Mouse (Mus musculus): ENCODE measurements around the gene Hsd11b1. TPM values are rescaled to one million over a fixed set of nuclear protein-coding genes. Genes with fewer than 3 reads are reported as not detected.

Gene Hsd11b1
- polyA plus RNA-seq, 1 experiment from 2014 or later: not detected

- H3K4me3 ChIP-seq (ENCODE audit: low read depth, low read length): no peak overlapping the region
- no peak for ATAC-seq (replicated peaks; ENCODE audit: insufficient number of reproducible peaks, low FRiP score, low TSS enrichment, low read depth)
- H3K4me2 ChIP-seq (ENCODE audit: low read depth, low read length): no peak overlapping the region
- H3K4me1 ChIP-seq (ENCODE audit: control insufficient read depth, insufficient read depth, low read length): no peaks in the 10 kb centered on the region
- H3K27ac ChIP-seq (replicated peaks; ENCODE audit: low read depth, low read length): no peak overlapping the region
- no peaks in the 10 kb centered on the region for H3K27me3 ChIP-seq (ENCODE audit: control insufficient read depth, insufficient read depth, low read length)
- H3K9ac ChIP-seq (replicated peaks; ENCODE audit: low read length): no peak overlapping the region
- no peaks in the 10 kb centered on the region for H3K36me3 ChIP-seq (replicated peaks; ENCODE audit: control insufficient read depth, insufficient read depth, low read depth, low read length)
- no peaks in the 10 kb centered on the region for H3K9me3 ChIP-seq (replicated peaks; ENCODE audit: control insufficient read depth, low read length)
- no peak for DNase-seq (ENCODE audit: low spot score)
- 62% methylated on average over 5 of the region's 5 CpGs for WGBS
Measured at GRCm38 (mm10) chr1:193220408-193220807, 43.5 kb downstream of the Hsd11b1 start.

GRCm38 (mm10) chr1:193216000-193216399 lies 47.9 kb downstream of the Hsd11b1 start:
- H3K9ac ChIP-seq (replicated peaks; ENCODE audit: low read length): no peak overlapping the region
- no peak overlapping the region for H3K4me2 ChIP-seq (ENCODE audit: low read depth, low read length)
- H3K4me1 ChIP-seq (ENCODE audit: control insufficient read depth, insufficient read depth, low read length): no peaks in the 10 kb centered on the region
- no peaks in the 10 kb centered on the region for H3K36me3 ChIP-seq (replicated peaks; ENCODE audit: control insufficient read depth, insufficient read depth, low read depth, low read length)
- no peak for DNase-seq (ENCODE audit: low spot score)
- H3K27ac ChIP-seq (replicated peaks; ENCODE audit: low read depth, low read length): no peak overlapping the region
- no peaks in the 10 kb centered on the region for H3K9me3 ChIP-seq (replicated peaks; ENCODE audit: control insufficient read depth, low read length)
- H3K4me3 ChIP-seq (ENCODE audit: low read depth, low read length): no peak overlapping the region
- no peak for ATAC-seq (replicated peaks; ENCODE audit: insufficient number of reproducible peaks, low FRiP score, low TSS enrichment, low read depth)
- 70% methylated on average over 3 of the region's 3 CpGs for WGBS
- no peaks in the 10 kb centered on the region for H3K27me3 ChIP-seq (ENCODE audit: control insufficient read depth, insufficient read depth, low read length)

- Histone ChIP-seq H3K4me3 (ENCODE audit: low read depth, low read length) (no peak overlapping the region), H3K4me1 (ENCODE audit: control insufficient read depth, insufficient read depth, low read length) (no peaks in the 10 kb centered on the region), H3K4me2 (ENCODE audit: low read depth, low read length) (no peak overlapping the region), H3K9ac (replicated peaks; ENCODE audit: low read length) (no peak overlapping the region), H3K27ac (replicated peaks; ENCODE audit: low read depth, low read length) (no peak overlapping the region), H3K36me3 (replicated peaks; ENCODE audit: control insufficient read depth, insufficient read depth, low read depth, low read length) (no peaks in the 10 kb centered on the region), H3K27me3 (ENCODE audit: control insufficient read depth, insufficient read depth, low read length) (no peaks in the 10 kb centered on the region), H3K9me3 (replicated peaks; ENCODE audit: control insufficient read depth, low read length) (no peaks in the 10 kb centered on the region)
- ATAC-seq (replicated peaks; ENCODE audit: insufficient number of reproducible peaks, low FRiP score, low TSS enrichment, low read depth) (no peak), DNase-seq (ENCODE audit: low spot score) (no peak)
- WGBS: 82% methylated on average over 5 of the region's 5 CpGs
Measured at GRCm38 (mm10) chr1:193214053-193214452, 49.8 kb downstream of the Hsd11b1 start.

- no peaks in the 10 kb centered on the region for H3K36me3 ChIP-seq (replicated peaks; ENCODE audit: control insufficient read depth, insufficient read depth, low read depth, low read length)
- H3K4me3 ChIP-seq (ENCODE audit: low read depth, low read length): no peak overlapping the region
- no peaks in the 10 kb centered on the region for H3K4me1 ChIP-seq (ENCODE audit: control insufficient read depth, insufficient read depth, low read length)
- DNase-seq (ENCODE audit: low spot score): no peak
- H3K27me3 ChIP-seq (ENCODE audit: control insufficient read depth, insufficient read depth, low read length): no peaks in the 10 kb centered on the region
- H3K27ac ChIP-seq (replicated peaks; ENCODE audit: low read depth, low read length): no peak overlapping the region
- no peak for ATAC-seq (replicated peaks; ENCODE audit: insufficient number of reproducible peaks, low FRiP score, low TSS enrichment, low read depth)
- H3K9me3 ChIP-seq (replicated peaks; ENCODE audit: control insufficient read depth, low read length): no peaks in the 10 kb centered on the region
- WGBS: 72% methylated on average over 5 of the region's 5 CpGs
- H3K9ac ChIP-seq (replicated peaks; ENCODE audit: low read length): no peak overlapping the region
- H3K4me2 ChIP-seq (ENCODE audit: low read depth, low read length): no peak overlapping the region
Measured at GRCm38 (mm10) chr1:193211371-193211770, 52.5 kb downstream of the Hsd11b1 start.

- H3K27me3 ChIP-seq (ENCODE audit: control insufficient read depth, insufficient read depth, low read length): no peaks in the 10 kb centered on the region
- no peaks in the 10 kb centered on the region for H3K36me3 ChIP-seq (replicated peaks; ENCODE audit: control insufficient read depth, insufficient read depth, low read depth, low read length)
- no peak overlapping the region for H3K9ac ChIP-seq (replicated peaks; ENCODE audit: low read length)
- DNase-seq (ENCODE audit: low spot score) (peak; percentile 30), ATAC-seq (replicated peaks; ENCODE audit: insufficient number of reproducible peaks, low FRiP score, low TSS enrichment, low read depth) (no peak)
- H3K27ac ChIP-seq (replicated peaks; ENCODE audit: low read depth, low read length): no peak overlapping the region
- WGBS: 53% methylated on average over 2 of the region's 2 CpGs
- H3K4me1 ChIP-seq (ENCODE audit: control insufficient read depth, insufficient read depth, low read length): no peaks in the 10 kb centered on the region
- no peak overlapping the region for H3K4me2 ChIP-seq (ENCODE audit: low read depth, low read length)
- no peaks in the 10 kb centered on the region for H3K9me3 ChIP-seq (replicated peaks; ENCODE audit: control insufficient read depth, low read length)
- no peak overlapping the region for H3K4me3 ChIP-seq (ENCODE audit: low read depth, low read length)
Measured at GRCm38 (mm10) chr1:193208178-193208577, 55.7 kb downstream of the Hsd11b1 start.

- no peak within 1 kb of the TSS for H3K9ac ChIP-seq (replicated peaks; ENCODE audit: low read length)
- no peak for DNase-seq (ENCODE audit: low spot score)
- no peaks in the 10 kb centered on the region for H3K27me3 ChIP-seq (ENCODE audit: control insufficient read depth, insufficient read depth, low read length)
- no peaks in the 10 kb centered on the region for H3K9me3 ChIP-seq (replicated peaks; ENCODE audit: control insufficient read depth, low read length)
- 92% methylated on average over 3 of the region's 3 CpGs for WGBS
- H3K27ac ChIP-seq (replicated peaks; ENCODE audit: low read depth, low read length): no peak within 1 kb of the TSS
- no peaks in the 10 kb centered on the region for H3K4me1 ChIP-seq (ENCODE audit: control insufficient read depth, insufficient read depth, low read length)
- H3K4me3 ChIP-seq (ENCODE audit: low read depth, low read length): no peak within 1 kb of the TSS
- ATAC-seq (replicated peaks; ENCODE audit: insufficient number of reproducible peaks, low FRiP score, low TSS enrichment, low read depth): no peak
- no peak within 1 kb of the TSS for H3K4me2 ChIP-seq (ENCODE audit: low read depth, low read length)
- H3K36me3 ChIP-seq (replicated peaks; ENCODE audit: control insufficient read depth, insufficient read depth, low read depth, low read length): no peaks in the 10 kb centered on the region
Measured at GRCm38 (mm10) chr1:193207503-193207902, 56.4 kb downstream of the Hsd11b1 start, which contains the start of gene Lamb3. TSS of gene Lamb3 (plus strand) at chr1:193207699.

- Histone ChIP-seq H3K4me3 (ENCODE audit: low read depth, low read length) (no peak overlapping the region), H3K36me3 (replicated peaks; ENCODE audit: control insufficient read depth, insufficient read depth, low read depth, low read length) (no peaks in the 10 kb centered on the region), H3K9ac (replicated peaks; ENCODE audit: low read length) (no peak overlapping the region), H3K4me1 (ENCODE audit: control insufficient read depth, insufficient read depth, low read length) (no peaks in the 10 kb centered on the region), H3K27ac (replicated peaks; ENCODE audit: low read depth, low read length) (no peak overlapping the region), H3K27me3 (ENCODE audit: control insufficient read depth, insufficient read depth, low read length) (no peaks in the 10 kb centered on the region), H3K9me3 (replicated peaks; ENCODE audit: control insufficient read depth, low read length) (no peaks in the 10 kb centered on the region), H3K4me2 (ENCODE audit: low read depth, low read length) (no peak overlapping the region)
- no peak for ATAC-seq (replicated peaks; ENCODE audit: insufficient number of reproducible peaks, low FRiP score, low TSS enrichment, low read depth)
- 88% methylated on average over 2 of the region's 2 CpGs for WGBS
- no peak for DNase-seq (ENCODE audit: low spot score)
Measured at GRCm38 (mm10) chr1:193205431-193205830, 58.4 kb downstream of the Hsd11b1 start.

- Histone ChIP-seq H3K9ac (replicated peaks; ENCODE audit: low read length) (no peak overlapping the region), H3K9me3 (replicated peaks; ENCODE audit: control insufficient read depth, low read length) (no peaks in the 10 kb centered on the region), H3K4me1 (ENCODE audit: control insufficient read depth, insufficient read depth, low read length) (no peaks in the 10 kb centered on the region), H3K36me3 (replicated peaks; ENCODE audit: control insufficient read depth, insufficient read depth, low read depth, low read length) (no peaks in the 10 kb centered on the region), H3K27ac (replicated peaks; ENCODE audit: low read depth, low read length) (no peak overlapping the region), H3K4me3 (ENCODE audit: low read depth, low read length) (no peak overlapping the region), H3K27me3 (ENCODE audit: control insufficient read depth, insufficient read depth, low read length) (no peaks in the 10 kb centered on the region), H3K4me2 (ENCODE audit: low read depth, low read length) (no peak overlapping the region)
- ATAC-seq (replicated peaks; ENCODE audit: insufficient number of reproducible peaks, low FRiP score, low TSS enrichment, low read depth) (no peak), DNase-seq (ENCODE audit: low spot score) (no peak)
- WGBS: 54% methylated on average over 2 of the region's 2 CpGs
Measured at GRCm38 (mm10) chr1:193203821-193204220, 60.1 kb downstream of the Hsd11b1 start.

All from embryonic facial prominence, embryonic 11.5 days (tissue).